Mouse (Mus musculus) small intestine, adult 2 months (tissue): ENCODE results near the gene Cpe. TPM values are rescaled to one million over a fixed set of nuclear protein-coding genes. Genes with fewer than 3 reads are reported as not detected.

ENCODE experiments used
- H3K27ac ChIP-seq: fragments of 200-500 bp; 2 replicates; pipeline ENCODE4 v1.5.1; 2012; ENCODE audit warnings: low read depth, low read length, control low read depth, inconsistent platforms; ENCODE audit not compliant: insufficient read depth
- H3K27me3 ChIP-seq: fragments of 200-500 bp; 2 replicates; pipeline ENCODE4 v1.6.1; 2012; ENCODE audit warnings: mild to moderate bottlenecking, moderate library complexity, low read length, inconsistent platforms; ENCODE audit not compliant: control insufficient read depth, insufficient read depth
- H3K36me3 ChIP-seq: fragments of 200-500 bp; 2 replicates; pipeline ENCODE4 v1.6.1; 2012; ENCODE audit warnings: mild to moderate bottlenecking, low read length, control low read depth, inconsistent platforms; ENCODE audit not compliant: control insufficient read depth, insufficient read depth
- H3K4me1 ChIP-seq: fragments of 200-500 bp; 2 replicates; pipeline ENCODE4 v1.6.1; 2012; ENCODE audit warnings: low read length, inconsistent platforms, mixed read lengths; ENCODE audit not compliant: control insufficient read depth, insufficient read depth, insufficient read length
- H3K4me3 ChIP-seq: fragments of 200-500 bp; 2 replicates; pipeline ENCODE4 v1.5.1; 2012; ENCODE audit warnings: low read depth, mild to moderate bottlenecking, control low read depth, inconsistent platforms, low read length, moderate library complexity
- CTCF ChIP-seq: fragments of 200-500 bp; IDR thresholded peaks from 2 replicates; pipeline ENCODE4 v1.5.1; 2012; ENCODE audit warnings: low read depth, mild to moderate bottlenecking, control low read depth, inconsistent platforms, low read length, moderate library complexity, mixed read lengths; ENCODE audit not compliant: insufficient replicate concordance, insufficient read length; ENCODE audit errors: extremely low read depth
- POLR2A ChIP-seq: fragments of 200-500 bp; IDR thresholded peaks from 2 replicates; pipeline ENCODE4 v1.6.1; 2012; ENCODE audit warnings: low read depth, mild to moderate bottlenecking, control low read depth, inconsistent platforms, low read length, moderate library complexity
- WGBS: fragments of 180-500 bp; shearing (Covaris S2); methylation state at CpG from one replicate; pipeline ENCODE4 v1.1.7; 2018; 5-methylcytosine and 5-hydroxymethylcytosine counted together
- polyA plus RNA-seq: library from polyadenylated mRNA; depleted of rRNA; stranded (reverse); fragments of >200 nt; gene quantifications from 2 replicates; pipeline ENCODE4 v1.2.3, GENCODE M21; 2012

Gene Cpe
- polyA plus RNA-seq, 1 experiment: 24.5 TPM

DNA sequence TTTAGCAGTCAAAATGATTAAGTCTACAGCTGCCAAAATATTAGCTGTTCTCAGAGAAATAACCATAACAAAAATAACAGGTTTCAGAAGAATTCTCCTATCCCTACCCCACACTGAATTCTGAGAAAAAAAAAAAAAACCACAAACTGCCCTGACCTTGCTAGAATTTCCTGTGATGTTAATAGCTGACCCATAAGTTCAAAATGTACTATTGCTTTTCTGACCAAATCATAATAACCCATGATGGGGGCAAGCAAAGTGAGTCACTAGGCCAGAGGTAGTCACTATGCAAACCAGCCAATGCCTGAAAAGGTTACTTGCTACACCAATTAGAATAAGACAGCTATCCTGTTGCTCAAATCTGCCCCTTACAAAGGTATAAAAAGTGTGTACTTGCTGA is 14.6 kb upstream of the Cpe start:
- H3K27me3 ChIP-seq: no peaks in the 10 kb centered on the region
- H3K27ac ChIP-seq: no peak overlapping the region
- TF ChIP-seq POLR2A (no peak), CTCF (no peak)
- no peaks in the 10 kb centered on the region for H3K36me3 ChIP-seq
- H3K4me1 ChIP-seq: no peaks in the 10 kb centered on the region
- H3K4me3 ChIP-seq: no peak overlapping the region

DNA sequence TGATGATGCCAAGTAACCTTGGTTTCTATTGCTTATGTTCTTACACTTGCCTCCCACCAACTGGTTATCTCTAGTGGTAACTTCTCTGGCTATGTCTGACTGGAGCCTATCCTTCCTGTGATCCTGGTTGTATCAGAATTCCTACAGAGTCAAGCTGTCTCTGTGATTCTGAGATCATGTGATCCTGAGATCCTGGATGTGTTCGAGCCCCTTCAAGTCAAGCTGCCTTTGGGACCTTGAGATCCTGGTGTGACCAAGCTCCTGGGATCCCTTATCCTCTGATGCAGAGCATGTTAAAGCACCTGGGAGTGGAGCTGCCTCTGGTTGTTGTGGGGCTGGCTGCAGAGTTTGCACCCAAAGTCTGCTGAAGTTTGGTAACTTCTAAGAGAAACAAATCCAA is 10.3 kb upstream of the Cpe start:
- Histone ChIP-seq H3K27me3 (no peaks in the 10 kb centered on the region), H3K4me3 (no peak overlapping the region), H3K4me1 (no peaks in the 10 kb centered on the region), H3K27ac (no peak overlapping the region), H3K36me3 (no peaks in the 10 kb centered on the region)
- 73% methylated on average over 1 of the region's 1 CpGs for WGBS
- TF ChIP-seq POLR2A: no peak
- TF ChIP-seq CTCF: no peak

DNA sequence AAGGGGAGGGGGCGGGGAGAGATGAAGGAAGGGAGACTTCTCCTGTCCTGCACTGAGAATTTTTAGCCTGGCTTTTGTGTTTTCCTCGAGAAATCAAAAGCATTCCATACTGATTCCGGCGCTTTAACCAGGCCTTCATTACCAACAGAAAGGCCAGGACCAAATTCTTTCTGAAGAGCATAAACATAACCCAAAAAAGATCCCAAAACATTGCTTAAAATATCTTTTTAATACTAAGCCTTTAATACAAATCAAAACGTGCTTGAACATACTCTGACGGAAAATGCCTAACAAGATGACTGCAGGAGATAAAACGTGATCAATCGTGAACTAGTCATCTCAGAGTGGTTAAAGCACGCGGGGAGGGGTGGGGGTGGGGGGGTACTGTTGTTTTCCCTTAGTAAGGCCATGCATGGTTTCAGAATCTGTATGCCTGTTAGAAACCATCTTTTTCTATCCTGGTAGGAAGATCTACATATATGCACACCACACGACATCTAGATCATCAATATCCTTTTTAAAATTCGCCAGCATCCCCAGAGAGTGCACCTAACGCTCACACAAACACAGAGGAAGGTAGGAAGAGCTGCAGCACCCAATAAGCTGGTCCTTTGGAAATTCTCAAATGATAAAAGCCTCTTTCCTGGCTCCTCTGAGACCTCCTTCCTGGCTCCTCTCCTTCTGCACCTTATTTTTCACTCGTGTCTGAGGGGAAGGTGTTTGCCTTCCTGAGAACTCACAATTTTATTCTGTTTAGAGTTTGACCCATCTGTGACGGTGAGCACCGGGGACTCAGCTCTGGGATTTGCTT is 1.1 kb downstream of the Cpe start:
- H3K27me3 ChIP-seq: peaks cover 11% of the 10 kb centered on the region
- TF ChIP-seq POLR2A: no peak
- peaks cover 3% of the 10 kb centered on the region; the same call in 1 of the 2 replicates for H3K4me1 ChIP-seq
- H3K36me3 ChIP-seq: no peaks in the 10 kb centered on the region
- peak overlapping the region; percentile 58; the same call in 1 of the 2 replicates for H3K4me3 ChIP-seq
- WGBS: 34% methylated on average over 16 of the region's 16 CpGs
- no peak overlapping the region for H3K27ac ChIP-seq

DNA sequence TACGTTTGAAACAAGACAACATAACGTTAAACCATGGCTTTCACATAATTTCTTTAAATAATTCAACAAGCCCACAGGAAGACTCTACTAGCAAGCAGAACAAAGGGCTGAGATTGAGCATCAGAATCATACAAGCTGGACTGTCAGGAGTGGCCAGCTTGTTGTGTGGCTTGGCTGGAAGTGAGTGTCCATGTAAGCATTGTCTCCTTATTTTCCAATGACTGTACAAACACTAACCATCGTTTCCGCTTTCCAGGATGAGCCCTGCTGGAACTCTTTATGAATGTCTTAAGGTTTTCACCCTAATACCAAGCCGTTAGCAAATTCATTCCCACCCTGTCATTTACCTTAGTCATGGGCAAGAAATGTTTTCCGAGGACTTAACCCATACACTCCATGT is 2.0 kb downstream of the Cpe start:
- no peak overlapping the region for H3K4me3 ChIP-seq
- 81% methylated on average over 6 of the region's 6 CpGs for WGBS

DNA sequence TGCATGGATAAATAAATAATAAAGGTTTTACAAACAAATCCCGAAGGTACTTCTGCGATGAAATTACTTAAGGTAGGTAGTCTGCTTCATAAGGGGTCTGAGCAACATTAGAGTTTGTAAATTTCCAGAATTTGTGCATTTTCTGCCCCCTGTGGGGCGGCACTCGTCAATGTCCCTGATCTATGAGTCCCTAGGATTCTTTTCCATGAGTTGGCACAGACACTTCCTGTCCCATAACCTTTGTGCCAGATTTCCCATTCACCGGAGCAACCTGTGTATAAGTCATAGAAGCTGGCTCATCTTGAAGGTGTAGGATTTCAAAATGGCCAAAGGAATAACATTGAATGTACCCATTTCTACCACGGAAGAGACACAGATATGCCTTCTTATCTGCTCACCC is 2.5 kb downstream of the Cpe start:
- no peak overlapping the region for H3K4me3 ChIP-seq
- peaks cover 11% of the 10 kb centered on the region for H3K27me3 ChIP-seq
- H3K36me3 ChIP-seq: no peaks in the 10 kb centered on the region
- H3K4me1 ChIP-seq: peaks cover 3% of the 10 kb centered on the region; the same call in 1 of the 2 replicates
- H3K27ac ChIP-seq: no peak overlapping the region
- TF ChIP-seq POLR2A: no peak
- no peak for TF ChIP-seq CTCF
- 66% methylated on average over 6 of the region's 6 CpGs for WGBS

More for the DNA sequence above, 2.0 kb downstream of the Cpe start:
- no peak overlapping the region for H3K27ac ChIP-seq
- peaks cover 11% of the 10 kb centered on the region for H3K27me3 ChIP-seq
- peaks cover 3% of the 10 kb centered on the region; the same call in 1 of the 2 replicates for H3K4me1 ChIP-seq
- H3K36me3 ChIP-seq: no peaks in the 10 kb centered on the region
- TF ChIP-seq POLR2A (no peak), CTCF (no peak)

DNA sequence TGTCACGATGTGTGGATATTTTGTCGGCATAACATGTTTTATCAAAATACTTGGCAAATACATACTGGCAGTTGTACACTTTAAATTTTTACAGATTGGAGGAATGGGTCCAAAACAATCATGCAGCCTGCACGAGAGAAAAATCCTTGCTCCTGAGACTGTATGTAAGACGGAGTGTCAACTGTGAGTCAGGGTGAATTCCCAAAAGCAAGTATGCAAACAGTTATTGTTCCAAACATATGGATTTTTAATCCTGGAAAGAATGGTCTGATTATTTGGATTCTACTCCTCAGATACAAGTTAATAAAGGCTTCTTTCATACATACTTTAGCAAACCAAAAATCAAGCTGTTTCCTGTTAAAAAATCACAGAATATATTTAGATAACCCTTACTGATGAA is 4.1 kb downstream of the Cpe start:
- Histone ChIP-seq H3K4me3 (no peak overlapping the region), H3K27me3 (peaks cover 11% of the 10 kb centered on the region), H3K4me1 (peaks cover 3% of the 10 kb centered on the region; the same call in 1 of the 2 replicates), H3K36me3 (no peaks in the 10 kb centered on the region), H3K27ac (no peak overlapping the region)
- no peak for TF ChIP-seq CTCF
- no peak for TF ChIP-seq POLR2A
- WGBS: 75% methylated on average over 4 of the region's 4 CpGs

DNA sequence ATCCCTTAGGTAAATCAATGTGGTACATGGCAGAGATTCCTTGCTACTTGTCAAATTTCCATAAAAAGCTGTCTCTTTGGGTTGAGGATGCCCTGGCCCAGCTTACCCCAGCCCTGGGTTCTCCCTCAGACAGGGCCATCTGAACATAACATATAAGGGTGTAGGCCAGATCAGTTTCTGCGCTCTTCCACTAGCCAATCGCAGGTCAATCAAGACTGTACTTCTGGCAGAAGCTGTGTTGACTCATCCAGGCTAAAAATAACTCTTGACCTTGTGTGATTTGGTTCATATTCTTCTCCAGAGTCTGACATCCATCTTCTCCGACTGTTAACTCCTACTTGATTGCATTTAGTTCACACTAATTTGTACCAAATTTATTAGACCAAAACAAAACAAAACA is 4.7 kb downstream of the Cpe start:
- WGBS: 59% methylated on average over 3 of the region's 3 CpGs
- H3K4me1 ChIP-seq: peaks cover 3% of the 10 kb centered on the region; the same call in 1 of the 2 replicates
- no peak overlapping the region for H3K4me3 ChIP-seq
- H3K36me3 ChIP-seq: no peaks in the 10 kb centered on the region
- no peak overlapping the region for H3K27ac ChIP-seq
- TF ChIP-seq POLR2A (no peak), CTCF (no peak)
- peaks cover 11% of the 10 kb centered on the region for H3K27me3 ChIP-seq
